Mouse (Mus musculus): ENCODE measurements around the gene Ptcd3. TPM values are rescaled to one million over a fixed set of nuclear protein-coding genes. Genes with fewer than 3 reads are reported as not detected.
A peak's percentile ranks its signal among the peaks of the same experiment; 100 is the strongest.
"Not testable (repeated sequence)": the region's sequence is repeated elsewhere in the genome, so short reads cannot be mapped to it uniquely, and the experiment has no call there.

The Ptcd3 gene
- polyA plus RNA-seq, 1 experiment from 2014 or later, result 151 TPM

GRCm38 (mm10) chr6:71932347-71932746 lies 23.8 kb upstream of the Ptcd3 start:
- ATAC-seq (replicated peaks; ENCODE audit: low FRiP score), result no peak
- Histone ChIP-seq H3K4me2 (no peak overlapping the region), H3K27ac (ENCODE audit: low read depth, low read length) (no peak overlapping the region), H3K27me3 (replicated peaks; ENCODE audit: control insufficient read depth, insufficient read depth, low read length) (no peaks in the 10 kb centered on the region), H3K9ac (ENCODE audit: low read depth, low read length) (no peak overlapping the region), H3K36me3 (ENCODE audit: control insufficient read depth, insufficient read depth, low read length) (peaks cover 42% of the 10 kb centered on the region), H3K9me3 (ENCODE audit: control insufficient read depth, low read length) (no peaks in the 10 kb centered on the region), H3K4me3 (ENCODE audit: low read depth, low read length) (no peak overlapping the region), H3K4me1 (replicated peaks; ENCODE audit: control insufficient read depth, insufficient read depth, low read length) (peaks cover 3% of the 10 kb centered on the region; the same call in 1 of the 2 replicates)
- 77% methylated on average over 5 of the region's 5 CpGs for WGBS
- DNase-seq (ENCODE audit: low spot score), result no peak

GRCm38 (mm10) chr6:71930830-71931437 lies 22.4 kb upstream of the Ptcd3 start:
- H3K4me1 ChIP-seq (replicated peaks; ENCODE audit: control insufficient read depth, insufficient read depth, low read length), result peaks cover 3% of the 10 kb centered on the region; the same call in 1 of the 2 replicates
- no peak overlapping the region for H3K4me2 ChIP-seq
- WGBS, result 83% methylated on average over 12 of the region's 12 CpGs
- no peak for ATAC-seq (replicated peaks; ENCODE audit: low FRiP score)
- no peaks in the 10 kb centered on the region for H3K27me3 ChIP-seq (replicated peaks; ENCODE audit: control insufficient read depth, insufficient read depth, low read length)
- H3K36me3 ChIP-seq (ENCODE audit: control insufficient read depth, insufficient read depth, low read length), result peaks cover 46% of the 10 kb centered on the region
- H3K9ac ChIP-seq (ENCODE audit: low read depth, low read length), result no peak overlapping the region
- H3K4me3 ChIP-seq (ENCODE audit: low read depth, low read length), result no peak overlapping the region
- DNase-seq (ENCODE audit: low spot score), result no peak
- H3K9me3 ChIP-seq (ENCODE audit: control insufficient read depth, low read length), result no peaks in the 10 kb centered on the region
- H3K27ac ChIP-seq (ENCODE audit: low read depth, low read length), result no peak overlapping the region

- 83% methylated on average over 10 of the region's 10 CpGs for WGBS
- Histone ChIP-seq H3K4me1 (replicated peaks; ENCODE audit: control insufficient read depth, insufficient read depth, low read length) (peaks cover 3% of the 10 kb centered on the region; the same call in 1 of the 2 replicates), H3K9ac (ENCODE audit: low read depth, low read length) (no peak overlapping the region), H3K27ac (ENCODE audit: low read depth, low read length) (no peak overlapping the region), H3K36me3 (ENCODE audit: control insufficient read depth, insufficient read depth, low read length) (peaks cover 46% of the 10 kb centered on the region), H3K4me3 (ENCODE audit: low read depth, low read length) (no peak overlapping the region), H3K4me2 (no peak overlapping the region), H3K27me3 (replicated peaks; ENCODE audit: control insufficient read depth, insufficient read depth, low read length) (no peaks in the 10 kb centered on the region), H3K9me3 (ENCODE audit: control insufficient read depth, low read length) (no peaks in the 10 kb centered on the region)
- DNase-seq (ENCODE audit: low spot score) (no peak), ATAC-seq (replicated peaks; ENCODE audit: low FRiP score) (no peak)
These were observed 21.5 kb upstream of the Ptcd3 start for GRCm38 (mm10) chr6:71930053-71930452.

- H3K27me3 ChIP-seq (replicated peaks; ENCODE audit: control insufficient read depth, insufficient read depth, low read length), result no peaks in the 10 kb centered on the region
- H3K9ac ChIP-seq (ENCODE audit: low read depth, low read length), result no peak overlapping the region
- no peak for ATAC-seq (replicated peaks; ENCODE audit: low FRiP score)
- no peaks in the 10 kb centered on the region for H3K4me1 ChIP-seq (replicated peaks; ENCODE audit: control insufficient read depth, insufficient read depth, low read length)
- peaks cover 47% of the 10 kb centered on the region for H3K36me3 ChIP-seq (ENCODE audit: control insufficient read depth, insufficient read depth, low read length)
- H3K4me2 ChIP-seq, result no peak overlapping the region
- H3K4me3 ChIP-seq (ENCODE audit: low read depth, low read length), result no peak overlapping the region
- DNase-seq (ENCODE audit: low spot score), result peak; percentile 41
- H3K27ac ChIP-seq (ENCODE audit: low read depth, low read length), result no peak overlapping the region
- H3K9me3 ChIP-seq (ENCODE audit: control insufficient read depth, low read length), result no peaks in the 10 kb centered on the region
These were observed 19.4 kb upstream of the Ptcd3 start for GRCm38 (mm10) chr6:71927911-71928310.

GRCm38 (mm10) chr6:71925233-71925632 lies 16.7 kb upstream of the Ptcd3 start:
- H3K9ac ChIP-seq (ENCODE audit: low read depth, low read length); ATAC-seq (replicated peaks; ENCODE audit: low FRiP score): not testable (repeated sequence)
- 74% methylated on average over 5 of the region's 5 CpGs for WGBS

GRCm38 (mm10) chr6:71920752-71921151 lies 12.2 kb upstream of the Ptcd3 start:
- no peaks in the 10 kb centered on the region for H3K4me1 ChIP-seq (replicated peaks; ENCODE audit: control insufficient read depth, insufficient read depth, low read length)
- no peak overlapping the region for H3K9ac ChIP-seq (ENCODE audit: low read depth, low read length)
- H3K4me2 ChIP-seq, result no peak overlapping the region
- WGBS, result 93% methylated on average over 7 of the region's 7 CpGs
- ATAC-seq (replicated peaks; ENCODE audit: low FRiP score) (no peak), DNase-seq (ENCODE audit: low spot score) (no peak)
- peaks cover 52% of the 10 kb centered on the region for H3K36me3 ChIP-seq (ENCODE audit: control insufficient read depth, insufficient read depth, low read length)
- H3K27ac ChIP-seq (ENCODE audit: low read depth, low read length), result no peak overlapping the region
- H3K4me3 ChIP-seq (ENCODE audit: low read depth, low read length), result no peak overlapping the region
- H3K27me3 ChIP-seq (replicated peaks; ENCODE audit: control insufficient read depth, insufficient read depth, low read length), result no peaks in the 10 kb centered on the region
- no peaks in the 10 kb centered on the region for H3K9me3 ChIP-seq (ENCODE audit: control insufficient read depth, low read length)

More at GRCm38 (mm10) chr6:71925233-71925632, 16.7 kb upstream of the Ptcd3 start:
- DNase-seq (ENCODE audit: low spot score); H3K4me2 ChIP-seq; H3K4me3 ChIP-seq (ENCODE audit: low read depth, low read length); H3K27ac ChIP-seq (ENCODE audit: low read depth, low read length); H3K9me3 ChIP-seq (ENCODE audit: control insufficient read depth, low read length); H3K4me1 ChIP-seq (replicated peaks; ENCODE audit: control insufficient read depth, insufficient read depth, low read length); H3K27me3 ChIP-seq (replicated peaks; ENCODE audit: control insufficient read depth, insufficient read depth, low read length): not testable (repeated sequence)
- peaks cover 44% of the 10 kb centered on the region for H3K36me3 ChIP-seq (ENCODE audit: control insufficient read depth, insufficient read depth, low read length)

GRCm38 (mm10) chr6:71911686-71912450 lies 3.3 kb upstream of the Ptcd3 start:
- H3K27me3 ChIP-seq (replicated peaks; ENCODE audit: control insufficient read depth, insufficient read depth, low read length), result no peaks in the 10 kb centered on the region
- H3K4me1 ChIP-seq (replicated peaks; ENCODE audit: control insufficient read depth, insufficient read depth, low read length), result peaks cover 28% of the 10 kb centered on the region
- H3K4me3 ChIP-seq (ENCODE audit: low read depth, low read length), result peak overlapping the region; percentile 10; the same call in 1 of the 2 replicates
- whole genome bisulfite sequencing, result 52% methylated on average over 5 of the region's 5 CpGs
- H3K27ac ChIP-seq (ENCODE audit: low read depth, low read length), result peak overlapping the region; percentile 55; the same call in 1 of the 2 replicates
- no peaks in the 10 kb centered on the region for H3K9me3 ChIP-seq (ENCODE audit: control insufficient read depth, low read length)
- 0 out of 2 replicates have a peak overlapping the region, but pooled peaks have one; percentile 25 for H3K9ac ChIP-seq (ENCODE audit: low read depth, low read length)
- peaks cover 17% of the 10 kb centered on the region; the same call in 1 of the 2 replicates for H3K36me3 ChIP-seq (ENCODE audit: control insufficient read depth, insufficient read depth, low read length)
- DNase-seq (ENCODE audit: low spot score) (no peak), ATAC-seq (replicated peaks; ENCODE audit: low FRiP score) (peak; percentile 54)
- H3K4me2 ChIP-seq, result peak overlapping the region; percentile 81

GRCm38 (mm10) chr6:71909840-71910239 lies 1.3 kb upstream of the Ptcd3 start:
- Histone ChIP-seq H3K4me2 (peak overlapping the region; percentile 81), H3K9ac (ENCODE audit: low read depth, low read length) (peak overlapping the region; percentile 89), H3K9me3 (ENCODE audit: control insufficient read depth, low read length) (no peaks in the 10 kb centered on the region), H3K36me3 (ENCODE audit: control insufficient read depth, insufficient read depth, low read length) (peaks cover 13% of the 10 kb centered on the region), H3K4me3 (ENCODE audit: low read depth, low read length) (peak overlapping the region; percentile 85), H3K4me1 (replicated peaks; ENCODE audit: control insufficient read depth, insufficient read depth, low read length) (peaks cover 29% of the 10 kb centered on the region), H3K27me3 (replicated peaks; ENCODE audit: control insufficient read depth, insufficient read depth, low read length) (no peaks in the 10 kb centered on the region), H3K27ac (ENCODE audit: low read depth, low read length) (peak overlapping the region; percentile 32)
- DNase-seq (ENCODE audit: low spot score) (no peak), ATAC-seq (replicated peaks; ENCODE audit: low FRiP score) (no peak)
- WGBS, result 54% methylated on average over 6 of the region's 6 CpGs

Data from liver, embryonic 11.5 days (tissue).